Mouse (Mus musculus) right cerebral cortex, postnatal 4 days (tissue): ENCODE data around the gene Cmtm1.
A peak's percentile ranks its signal among the peaks of the same experiment; 100 is the strongest.
"Not testable (repeated sequence)": the region's sequence is repeated elsewhere in the genome, so short reads cannot be mapped to it uniquely, and the experiment has no call there.

Experiments
- DNase-seq: peaks from one replicate; pipeline ENCODE4 v3.0.0-alpha.2; 2022

Gene Cmtm1

GRCm38 (mm10) chr8:104309441-104310155 lies at the start of gene Cmtm1, which contains the start of gene Gm45711:
Gene Cmtm1, minus strand, starts transcription at chr8:104310145.
Gene Gm45711, minus strand, starts transcription at chr8:104310081.
- not testable (repeated sequence) for DNase-seq

GRCm38 (mm10) chr8:104358637-104359036 lies 48.7 kb upstream of the Cmtm1 start:
- DNase-seq, result no peak

- DNase-seq, result no peak
Measured at GRCm38 (mm10) chr8:104354504-104354903, 44.6 kb upstream of the Cmtm1 start.

GRCm38 (mm10) chr8:104353186-104353585 lies 43.2 kb upstream of the Cmtm1 start:
- no peak for DNase-seq

- no peak for DNase-seq
Measured at GRCm38 (mm10) chr8:104350047-104350446, 40.1 kb upstream of the Cmtm1 start.

- no peak for DNase-seq
Measured at GRCm38 (mm10) chr8:104348971-104349370, 39.0 kb upstream of the Cmtm1 start.

GRCm38 (mm10) chr8:104346706-104347105 lies 36.8 kb upstream of the Cmtm1 start:
- no peak for DNase-seq

- DNase-seq, result no peak
Measured at GRCm38 (mm10) chr8:104344622-104345021, 34.7 kb upstream of the Cmtm1 start.

- peak; percentile 90 for DNase-seq
Measured at GRCm38 (mm10) chr8:104343957-104344356, 34.0 kb upstream of the Cmtm1 start.

GRCm38 (mm10) chr8:104342426-104342825 lies 32.5 kb upstream of the Cmtm1 start:
- DNase-seq, result no peak

- no peak for DNase-seq
Measured at GRCm38 (mm10) chr8:104341678-104342077, 31.7 kb upstream of the Cmtm1 start.

GRCm38 (mm10) chr8:104341106-104341561 lies 31.2 kb upstream of the Cmtm1 start:
- DNase-seq, result peak; percentile 65

- DNase-seq, result peak; percentile 75
Measured at GRCm38 (mm10) chr8:104340233-104341105, 30.5 kb upstream of the Cmtm1 start.

- no peak for DNase-seq
Measured at GRCm38 (mm10) chr8:104339983-104340232, 30.0 kb upstream of the Cmtm1 start.

GRCm38 (mm10) chr8:104339229-104339982 lies 29.5 kb upstream of the Cmtm1 start, which contains the start of gene Cmtm3:
Gene Cmtm3, plus strand, starts transcription at chr8:104339410.
- no peak for DNase-seq

GRCm38 (mm10) chr8:104337890-104338289 lies 27.9 kb upstream of the Cmtm1 start:
- DNase-seq, result no peak

GRCm38 (mm10) chr8:104336806-104337205 lies 26.9 kb upstream of the Cmtm1 start:
- no peak for DNase-seq

GRCm38 (mm10) chr8:104334196-104334595 lies 24.3 kb upstream of the Cmtm1 start:
- DNase-seq, result no peak

- DNase-seq, result no peak
Measured at GRCm38 (mm10) chr8:104333786-104334185, 23.8 kb upstream of the Cmtm1 start.

GRCm38 (mm10) chr8:104332665-104333631 lies 23.0 kb upstream of the Cmtm1 start:
- DNase-seq, result no peak

- not testable (repeated sequence) for DNase-seq
Measured at GRCm38 (mm10) chr8:104321930-104322329, 12.0 kb upstream of the Cmtm1 start, which contains the start of gene Cmtm2b. Gene Cmtm2b, plus strand, starts transcription at chr8:104322230.

GRCm38 (mm10) chr8:104321267-104321666 lies 11.3 kb upstream of the Cmtm1 start, which contains the start of gene Gm11020:
Gene Gm11020, plus strand, starts transcription at chr8:104321567.
- DNase-seq, result not testable (repeated sequence)
